Mouse (Mus musculus) heart, embryonic 14.5 days (tissue): ENCODE data around the gene Sipa1l3. TPM values are rescaled to one million over a fixed set of nuclear protein-coding genes. Genes with fewer than 3 reads are reported as not detected.

ENCODE experiments used
- ATAC-seq: fragments of 200-750 bp; cut with Nextera tagmentation; 2 replicates; pipeline ENCODE4 v1.8.0; 2017; ENCODE audit warnings: low read depth, moderate TSS enrichment; ENCODE audit not compliant: insufficient number of reproducible peaks, insufficient read depth, low FRiP score
- H3K27ac ChIP-seq, 2 experiments: fragments of 200-500 bp in 1 of 2; fragments of 300-500 bp in 1 of 2; sonication (generic) in 1 of 2; replicated peaks in 1 of 2; 2 replicates each; pipeline ENCODE4 v1.5.1; 2012 to 2014; ENCODE audit warnings: low read depth in 2 of 2, low read length in 2 of 2, control low read depth in 1 of 2, mild to moderate bottlenecking in 1 of 2, mixed read lengths in 1 of 2; ENCODE audit not compliant: control insufficient read depth in 1 of 2, insufficient read depth in 1 of 2
- H3K27me3 ChIP-seq: fragments of 300-500 bp; sonication (generic); 2 replicates; pipeline ENCODE4 v1.6.1; 2014; ENCODE audit warnings: mild to moderate bottlenecking, low read length, control low read depth; ENCODE audit not compliant: control insufficient read depth, insufficient read depth
- H3K36me3 ChIP-seq: fragments of 300-500 bp; sonication (generic); 2 replicates; pipeline ENCODE4 v1.6.1; 2014; ENCODE audit warnings: mild to moderate bottlenecking, control low read depth, low read length, mixed read lengths; ENCODE audit not compliant: control insufficient read depth, insufficient read depth
- H3K4me1 ChIP-seq, 2 experiments: fragments of 200-500 bp in 1 of 2; fragments of 300-500 bp in 1 of 2; sonication (generic) in 1 of 2; 2 replicates each; pipeline ENCODE4 v1.6.1; 2012 to 2014; ENCODE audit warnings: low read length in 2 of 2, control low read depth in 1 of 2, mixed read lengths in 1 of 2; ENCODE audit not compliant: control insufficient read depth in 2 of 2, insufficient read depth in 2 of 2
- H3K4me2 ChIP-seq: fragments of 300-500 bp; sonication (generic); 2 replicates; pipeline ENCODE4 v1.6.1; 2014; ENCODE audit warnings: mild to moderate bottlenecking, low read length
- H3K4me3 ChIP-seq, 2 experiments: fragments of 200-500 bp in 1 of 2; fragments of 300-500 bp in 1 of 2; sonication (generic) in 1 of 2; 2 replicates each; pipeline ENCODE4 v1.5.1; 2012 to 2014; ENCODE audit warnings: low read length in 2 of 2, mild to moderate bottlenecking in 2 of 2, control low read depth in 1 of 2, low read depth in 1 of 2, moderate library complexity in 1 of 2; ENCODE audit not compliant: control insufficient read depth in 1 of 2, insufficient read depth in 1 of 2
- H3K9ac ChIP-seq: fragments of 300-500 bp; sonication (generic); 2 replicates; pipeline ENCODE4 v1.6.1; 2014; ENCODE audit warnings: mild to moderate bottlenecking, low read length
- H3K9me3 ChIP-seq: fragments of 300-500 bp; sonication (generic); 2 replicates; pipeline ENCODE4 v1.6.1; 2016; ENCODE audit warnings: low read length, control low read depth; ENCODE audit not compliant: control insufficient read depth
- WGBS: fragments of 180-500 bp; shearing (Covaris S2); extraction: QIAGEN DNeasy Blood & Tissue Kit; methylation state at CpG from one replicate; pipeline ENCODE4 v1.1.7; 2014; 5-methylcytosine and 5-hydroxymethylcytosine counted together
- polyA plus RNA-seq: library from polyadenylated mRNA; unstranded; fragments of >200 nt; fragmentation: Nextera tagmentation; extraction: Ambion mirVana; gene quantifications from 2 replicates; pipeline ENCODE4 v1.2.1, GENCODE M21; 2014

The Sipa1l3 gene
- polyA plus RNA-seq, 1 experiment from 2014 or later: 3.4 TPM

- WGBS: 23% methylated on average over 18 of the region's 18 CpGs
- H3K4me2 ChIP-seq: peak overlapping the region; percentile 19
- H3K9me3 ChIP-seq: peaks cover 6% of the 10 kb centered on the region
- ATAC-seq: peak; percentile 75
- no peaks in the 10 kb centered on the region for H3K36me3 ChIP-seq
- H3K27me3 ChIP-seq: peaks cover 99% of the 10 kb centered on the region
- peaks cover 3 to 5% of the 10 kb centered on the region in 2 experiments; a peak in 2 of 4 replicates for H3K4me1 ChIP-seq
- peak overlapping the region; percentile 46 to 74 for H3K27ac ChIP-seq
- H3K9ac ChIP-seq: no peak overlapping the region
- H3K4me3 ChIP-seq: no peak overlapping the region; a peak in 1 of 4 replicates
These were observed 65.3 kb downstream of the Sipa1l3 start for GRCm38 (mm10) chr7:29452991-29453741.

DNA sequence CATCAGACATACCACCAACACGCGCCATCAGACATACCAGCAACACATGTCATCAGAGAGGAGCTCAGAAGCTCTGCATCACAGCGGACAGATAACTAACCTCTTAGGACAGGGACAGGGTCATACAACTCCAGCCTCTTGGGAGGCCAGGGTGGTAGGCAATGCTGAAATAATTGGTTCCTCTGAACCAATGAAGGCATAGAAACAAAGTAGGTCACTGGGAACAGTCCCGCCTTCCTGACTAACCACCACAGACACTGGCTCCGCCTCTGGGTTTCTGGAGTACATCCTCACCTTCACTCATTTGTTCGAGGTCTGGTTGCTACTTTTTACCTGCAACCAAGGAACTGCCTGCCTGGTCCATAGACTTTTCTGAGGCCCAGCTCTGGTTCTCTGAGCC is 66.1 kb downstream of the Sipa1l3 start:
- Histone ChIP-seq H3K4me2 (no peak overlapping the region), H3K4me3 (no peak overlapping the region), H3K27me3 (peaks cover 99% of the 10 kb centered on the region), H3K36me3 (no peaks in the 10 kb centered on the region), H3K9me3 (peaks cover 6% of the 10 kb centered on the region), H3K9ac (no peak overlapping the region), H3K4me1 (peaks cover 2 to 3% of the 10 kb centered on the region in 2 experiments; a peak in 2 of 4 replicates), H3K27ac (peak overlapping the region; percentile 46 to 74)
- ATAC-seq: no peak
- WGBS: 80% methylated on average over 6 of the region's 6 CpGs

DNA sequence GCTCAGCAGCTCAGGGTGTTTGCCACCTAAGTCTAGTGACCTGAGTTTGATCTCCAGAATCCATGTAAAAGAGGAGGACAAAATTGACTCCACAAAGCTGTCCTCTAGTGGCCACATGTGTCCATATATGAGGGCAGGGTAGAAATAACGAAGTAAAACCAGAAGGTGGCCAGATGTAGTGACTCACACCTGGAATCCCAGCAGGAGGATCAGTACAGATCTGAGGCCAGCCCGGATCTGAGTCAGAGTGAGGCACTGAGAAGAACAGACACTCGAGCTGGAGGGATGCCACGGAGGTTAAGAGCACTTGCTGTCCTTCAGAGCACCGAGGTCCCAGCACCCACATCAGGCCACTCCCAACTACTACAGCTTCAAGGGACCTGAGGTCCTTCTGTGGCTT is 68.3 kb downstream of the Sipa1l3 start:
- Histone ChIP-seq H3K4me2 (no peak overlapping the region), H3K4me1 (peaks cover 2 to 3% of the 10 kb centered on the region in 2 experiments; a peak in 2 of 4 replicates), H3K9me3 (peaks cover 6% of the 10 kb centered on the region), H3K4me3 (no peak overlapping the region), H3K27me3 (peaks cover 98% of the 10 kb centered on the region), H3K9ac (no peak overlapping the region), H3K27ac (no peak overlapping the region), H3K36me3 (no peaks in the 10 kb centered on the region)
- WGBS: 77% methylated on average over 5 of the region's 5 CpGs
- no peak for ATAC-seq

- ATAC-seq: no peak
These were observed 69.6 kb downstream of the Sipa1l3 start for GRCm38 (mm10) chr7:29448830-29449229.

DNA sequence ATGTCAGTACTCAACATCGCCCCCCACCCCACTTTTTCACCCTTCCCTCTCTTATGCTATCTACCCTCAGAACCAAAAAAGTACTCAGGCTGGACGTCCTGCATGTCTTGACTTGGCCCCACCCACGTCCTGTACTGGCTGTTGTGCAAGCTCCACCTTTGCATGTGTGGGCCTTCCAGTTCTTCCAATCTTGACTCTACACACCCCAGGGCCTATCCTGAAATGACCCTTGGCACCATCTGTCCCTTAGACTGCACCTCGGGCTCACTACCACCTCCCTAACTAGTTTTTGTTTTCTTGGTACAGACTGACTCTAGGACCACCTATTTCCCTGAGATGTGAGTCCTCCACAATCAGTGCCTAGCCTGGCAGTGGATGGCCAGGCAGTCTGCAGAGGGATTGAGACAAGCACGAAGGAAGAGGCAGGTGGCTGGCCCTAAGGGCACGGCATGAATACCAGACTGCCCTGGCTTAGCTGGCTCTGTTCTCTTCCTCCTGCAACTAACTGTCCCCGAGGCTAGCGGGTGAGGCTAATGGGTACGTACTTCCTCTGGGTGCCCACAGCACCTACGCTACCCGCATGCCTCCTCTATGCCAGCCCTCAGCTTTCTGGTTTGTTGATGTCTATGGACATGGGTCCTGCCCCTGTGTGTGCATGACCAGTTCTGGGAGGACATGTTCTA is 71.2 kb downstream of the Sipa1l3 start:
- Histone ChIP-seq H3K9me3 (no peaks in the 10 kb centered on the region), H3K4me2 (no peak overlapping the region), H3K4me1 (no peaks in the 10 kb centered on the region; a peak in 1 of 4 replicates), H3K4me3 (no peak overlapping the region), H3K36me3 (no peaks in the 10 kb centered on the region), H3K27me3 (peaks cover 95% of the 10 kb centered on the region), H3K27ac (no peak overlapping the region), H3K9ac (no peak overlapping the region)
- no peak for ATAC-seq
- WGBS: 85% methylated on average over 11 of the region's 11 CpGs

More at GRCm38 (mm10) chr7:29448830-29449229, 69.6 kb downstream of the Sipa1l3 start:
- Histone ChIP-seq H3K4me1 (peaks cover 2 to 3% of the 10 kb centered on the region in 2 experiments; a peak in 2 of 4 replicates), H3K36me3 (no peaks in the 10 kb centered on the region), H3K9me3 (no peaks in the 10 kb centered on the region), H3K4me3 (no peak overlapping the region), H3K9ac (no peak overlapping the region), H3K4me2 (no peak overlapping the region), H3K27ac (no peak overlapping the region), H3K27me3 (peaks cover 97% of the 10 kb centered on the region)
- WGBS: 69% methylated on average over 6 of the region's 6 CpGs

GRCm38 (mm10) chr7:29446156-29446555 is 72.3 kb downstream of the Sipa1l3 start:
- Histone ChIP-seq H3K36me3 (no peaks in the 10 kb centered on the region), H3K4me2 (no peak overlapping the region), H3K27ac (no peak overlapping the region), H3K27me3 (peaks cover 95% of the 10 kb centered on the region), H3K9ac (no peak overlapping the region), H3K9me3 (no peaks in the 10 kb centered on the region), H3K4me1 (no peaks in the 10 kb centered on the region; a peak in 1 of 4 replicates), H3K4me3 (no peak overlapping the region)
- 83% methylated on average over 4 of the region's 4 CpGs for WGBS
- no peak for ATAC-seq

- Histone ChIP-seq H3K27me3 (peaks cover 95% of the 10 kb centered on the region), H3K27ac (no peak overlapping the region), H3K4me1 (no peaks in the 10 kb centered on the region; a peak in 1 of 4 replicates), H3K4me2 (no peak overlapping the region), H3K9me3 (no peaks in the 10 kb centered on the region), H3K4me3 (no peak overlapping the region), H3K36me3 (no peaks in the 10 kb centered on the region), H3K9ac (no peak overlapping the region)
- no peak for ATAC-seq
- WGBS: 60% methylated on average over 5 of the region's 5 CpGs
These were observed 73.9 kb downstream of the Sipa1l3 start for GRCm38 (mm10) chr7:29444527-29444926.
